Mouse (Mus musculus): ENCODE measurements at regions not wholly inside any gene's neighbourhood (a gene's known extent, or its start where the extent isn't known, plus 50 kb on each side); places are given as distances from the start of the nearest gene placed in this dataset.

- TF ChIP-seq POLR2A (IDR thresholded peaks at IDR 0.05; ENCODE audit: low read depth, low read length): no peak
- no peak for TF ChIP-seq CTCF (IDR thresholded peaks at IDR 0.05; ENCODE audit: borderline replicate concordance, insufficient read depth, low read length)
These were observed 69.2 kb upstream of the Serbp1 start for GRCm38 (mm10) chr6:67168803-67169202.

Measured in embryonic fibroblast, embryonic 13.5 days (primary cell).